Mouse (Mus musculus) small intestine, adult 2 months (tissue): ENCODE measurements around the gene Ppil3.

Experiments used
- CTCF ChIP-seq: fragments of 200-500 bp; IDR thresholded peaks from 2 replicates; pipeline ENCODE4 v1.5.1; 2012; ENCODE audit warnings: low read depth, mild to moderate bottlenecking, control low read depth, inconsistent platforms, low read length, moderate library complexity, mixed read lengths; ENCODE audit not compliant: insufficient replicate concordance, insufficient read length; ENCODE audit errors: extremely low read depth
- POLR2A ChIP-seq: fragments of 200-500 bp; IDR thresholded peaks from 2 replicates; pipeline ENCODE4 v1.6.1; 2012; ENCODE audit warnings: low read depth, mild to moderate bottlenecking, control low read depth, inconsistent platforms, low read length, moderate library complexity

GRCm38 (mm10) chr1:58424551-58424950 is 20.7 kb downstream of the Ppil3 start:
- TF ChIP-seq POLR2A = no peak
- no peak for TF ChIP-seq CTCF
